Mouse (Mus musculus): Measurements from ENCODE around the gene Agbl3. TPM values are rescaled to one million over a fixed set of nuclear protein-coding genes. Genes with fewer than 3 reads are reported as not detected.

Gene Agbl3
- polyA plus RNA-seq, 1 experiment: 15.9 TPM

GRCm38 (mm10) chr6:34870136-34870535 is 89.9 kb downstream of the Agbl3 start:
- 74% methylated on average over 5 of the region's 5 CpGs for WGBS
- no peak for DNase-seq

GRCm38 (mm10) chr6:34870724-34871123 is 90.5 kb downstream of the Agbl3 start:
- no peaks in the 10 kb centered on the region for H3K4me1 ChIP-seq (ENCODE audit: control insufficient read depth, insufficient read depth, low read length)
- 70% methylated on average over 5 of the region's 5 CpGs for WGBS
- no peak overlapping the region for H3K27ac ChIP-seq (ENCODE audit: insufficient read depth, low read length)
- H3K4me3 ChIP-seq (replicated peaks; ENCODE audit: insufficient read depth, low read depth, low read length): no peak overlapping the region
- TF ChIP-seq CTCF (IDR thresholded peaks at IDR 0.05; ENCODE audit: borderline replicate concordance, insufficient read depth, low read depth, low read length): no peak
- TF ChIP-seq POLR2A (IDR thresholded peaks at IDR 0.05; ENCODE audit: borderline replicate concordance, insufficient read depth, low read length): no peak
- no peaks in the 10 kb centered on the region for H3K27me3 ChIP-seq (ENCODE audit: control insufficient read depth, insufficient read depth, low read length)
- DNase-seq: no peak

More at GRCm38 (mm10) chr6:34870136-34870535, 89.9 kb downstream of the Agbl3 start:
- Histone ChIP-seq H3K4me1 (ENCODE audit: control insufficient read depth, insufficient read depth, low read length) (no peaks in the 10 kb centered on the region), H3K4me3 (replicated peaks; ENCODE audit: insufficient read depth, low read depth, low read length) (no peak overlapping the region), H3K27ac (ENCODE audit: insufficient read depth, low read length) (no peak overlapping the region), H3K27me3 (ENCODE audit: control insufficient read depth, insufficient read depth, low read length) (no peaks in the 10 kb centered on the region)
- TF ChIP-seq CTCF (IDR thresholded peaks at IDR 0.05; ENCODE audit: borderline replicate concordance, insufficient read depth, low read depth, low read length) (no peak), POLR2A (IDR thresholded peaks at IDR 0.05; ENCODE audit: borderline replicate concordance, insufficient read depth, low read length) (no peak)

- no peak for DNase-seq
- Histone ChIP-seq H3K27me3 (ENCODE audit: control insufficient read depth, insufficient read depth, low read length) (no peaks in the 10 kb centered on the region), H3K4me3 (replicated peaks; ENCODE audit: insufficient read depth, low read depth, low read length) (no peak overlapping the region), H3K4me1 (ENCODE audit: control insufficient read depth, insufficient read depth, low read length) (no peaks in the 10 kb centered on the region), H3K27ac (ENCODE audit: insufficient read depth, low read length) (no peak overlapping the region)
- no peak for TF ChIP-seq POLR2A (IDR thresholded peaks at IDR 0.05; ENCODE audit: borderline replicate concordance, insufficient read depth, low read length)
- no peak for TF ChIP-seq CTCF (IDR thresholded peaks at IDR 0.05; ENCODE audit: borderline replicate concordance, insufficient read depth, low read depth, low read length)
- 86% methylated on average over 7 of the region's 7 CpGs for WGBS
Measured at GRCm38 (mm10) chr6:34871929-34872328, 91.7 kb downstream of the Agbl3 start.

GRCm38 (mm10) chr6:34872871-34873270 is 92.6 kb downstream of the Agbl3 start:
- TF ChIP-seq CTCF (IDR thresholded peaks at IDR 0.05; ENCODE audit: borderline replicate concordance, insufficient read depth, low read depth, low read length) (no peak), POLR2A (IDR thresholded peaks at IDR 0.05; ENCODE audit: borderline replicate concordance, insufficient read depth, low read length) (no peak)
- no peaks in the 10 kb centered on the region for H3K4me1 ChIP-seq (ENCODE audit: control insufficient read depth, insufficient read depth, low read length)
- no peak overlapping the region for H3K27ac ChIP-seq (ENCODE audit: insufficient read depth, low read length)
- DNase-seq: no peak
- 72% methylated on average over 10 of the region's 10 CpGs for WGBS
- H3K4me3 ChIP-seq (replicated peaks; ENCODE audit: insufficient read depth, low read depth, low read length): no peak overlapping the region
- H3K27me3 ChIP-seq (ENCODE audit: control insufficient read depth, insufficient read depth, low read length): no peaks in the 10 kb centered on the region

- no peaks in the 10 kb centered on the region for H3K4me1 ChIP-seq (ENCODE audit: control insufficient read depth, insufficient read depth, low read length)
- H3K4me3 ChIP-seq (replicated peaks; ENCODE audit: insufficient read depth, low read depth, low read length): no peak overlapping the region
- WGBS: 72% methylated on average over 21 of the region's 21 CpGs
- peak overlapping the region; percentile 40 for H3K27ac ChIP-seq (ENCODE audit: insufficient read depth, low read length)
- no peaks in the 10 kb centered on the region for H3K27me3 ChIP-seq (ENCODE audit: control insufficient read depth, insufficient read depth, low read length)
- DNase-seq: no peak
- TF ChIP-seq POLR2A (IDR thresholded peaks at IDR 0.05; ENCODE audit: borderline replicate concordance, insufficient read depth, low read length) (no peak), CTCF (IDR thresholded peaks at IDR 0.05; ENCODE audit: borderline replicate concordance, insufficient read depth, low read depth, low read length) (no peak)
Measured at GRCm38 (mm10) chr6:34874101-34874921, 94.1 kb downstream of the Agbl3 start.

- DNase-seq: no peak
- H3K4me3 ChIP-seq (replicated peaks; ENCODE audit: insufficient read depth, low read depth, low read length): no peak overlapping the region
- WGBS: 87% methylated on average over 15 of the region's 15 CpGs
Measured at GRCm38 (mm10) chr6:34875268-34875761, 95.1 kb downstream of the Agbl3 start.

GRCm38 (mm10) chr6:34875966-34876834 is 96.0 kb downstream of the Agbl3 start:
- no peak overlapping the region for H3K27ac ChIP-seq (ENCODE audit: insufficient read depth, low read length)
- no peak overlapping the region for H3K4me3 ChIP-seq (replicated peaks; ENCODE audit: insufficient read depth, low read depth, low read length)
- no peaks in the 10 kb centered on the region for H3K27me3 ChIP-seq (ENCODE audit: control insufficient read depth, insufficient read depth, low read length)
- TF ChIP-seq POLR2A (IDR thresholded peaks at IDR 0.05; ENCODE audit: borderline replicate concordance, insufficient read depth, low read length) (no peak), CTCF (IDR thresholded peaks at IDR 0.05; ENCODE audit: borderline replicate concordance, insufficient read depth, low read depth, low read length) (no peak)
- no peaks in the 10 kb centered on the region for H3K4me1 ChIP-seq (ENCODE audit: control insufficient read depth, insufficient read depth, low read length)
- WGBS: 73% methylated on average over 12 of the region's 12 CpGs
- peak in 1 of 2 experiments; percentile 7 for DNase-seq

More at GRCm38 (mm10) chr6:34875268-34875761, 95.1 kb downstream of the Agbl3 start:
- Histone ChIP-seq H3K4me1 (ENCODE audit: control insufficient read depth, insufficient read depth, low read length) (no peaks in the 10 kb centered on the region), H3K27ac (ENCODE audit: insufficient read depth, low read length) (0 out of 2 replicates have a peak overlapping the region, but pooled peaks have one; percentile 40), H3K27me3 (ENCODE audit: control insufficient read depth, insufficient read depth, low read length) (no peaks in the 10 kb centered on the region)
- no peak for TF ChIP-seq POLR2A (IDR thresholded peaks at IDR 0.05; ENCODE audit: borderline replicate concordance, insufficient read depth, low read length)
- no peak for TF ChIP-seq CTCF (IDR thresholded peaks at IDR 0.05; ENCODE audit: borderline replicate concordance, insufficient read depth, low read depth, low read length)

Data from cerebellum, adult 2 months (tissue).